Mouse (Mus musculus): ENCODE measurements at regions not wholly inside any gene's neighbourhood (a gene's known extent, or its start where the extent isn't known, plus 50 kb on each side); places are given as distances from the start of the nearest gene placed in this dataset.

- H3K36me3 ChIP-seq = no peaks in the 10 kb centered on the region
- no peaks in the 10 kb centered on the region for H3K27me3 ChIP-seq (ENCODE audit: low read depth, poor library complexity, severe bottlenecking)
- H3K9me3 ChIP-seq (replicated peaks) = no peaks in the 10 kb centered on the region
- H3K27ac ChIP-seq = no peak overlapping the region
- no peak overlapping the region for H3K4me3 ChIP-seq
- no peak for DNase-seq (ENCODE audit: low spot score)
- WGBS = 82% methylated on average over 8 of the region's 8 CpGs
- no peaks in the 10 kb centered on the region for H3K4me1 ChIP-seq
Observed at GRCm38 (mm10) chr10:67819534-67819933, 92.9 kb downstream of the Zfp365 start.

DNA sequence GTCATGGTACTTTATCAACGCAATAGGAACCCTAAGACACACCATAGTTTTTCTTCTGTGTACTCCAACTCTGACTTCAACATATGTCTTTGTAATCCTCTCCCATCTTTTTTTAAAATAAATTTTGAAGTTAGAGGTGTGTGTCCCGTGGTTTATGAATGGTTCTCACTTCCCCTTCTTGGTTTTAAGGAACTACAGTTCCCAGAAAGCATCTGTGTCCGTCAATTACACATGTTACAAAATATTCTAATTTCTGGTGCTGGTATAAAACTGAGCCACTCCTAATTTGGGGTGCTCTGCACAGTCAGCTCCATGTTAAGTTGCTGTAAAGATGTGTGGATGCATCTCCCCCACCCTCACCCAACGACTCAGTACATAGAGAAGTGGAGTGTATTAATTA, 98.6 kb downstream of the Zfp365 start:
- no peak for DNase-seq (ENCODE audit: low spot score)
- H3K27ac ChIP-seq = no peak overlapping the region
- no peak overlapping the region for H3K4me3 ChIP-seq
- no peaks in the 10 kb centered on the region for H3K9me3 ChIP-seq (replicated peaks)
- no peaks in the 10 kb centered on the region for H3K27me3 ChIP-seq (ENCODE audit: low read depth, poor library complexity, severe bottlenecking)
- no peaks in the 10 kb centered on the region for H3K36me3 ChIP-seq
- no peaks in the 10 kb centered on the region for H3K4me1 ChIP-seq
- WGBS = 85% methylated on average over 4 of the region's 4 CpGs

GRCm38 (mm10) chr10:67805131-67805530, 107.3 kb downstream of the Zfp365 start:
- no peaks in the 10 kb centered on the region for H3K36me3 ChIP-seq
- H3K4me1 ChIP-seq = no peaks in the 10 kb centered on the region; the same call in 1 of the 2 replicates
- WGBS = 40% methylated on average over 4 of the region's 4 CpGs
- no peak overlapping the region for H3K27ac ChIP-seq
- no peak for DNase-seq (ENCODE audit: low spot score)
- no peak overlapping the region for H3K4me3 ChIP-seq
- H3K9me3 ChIP-seq (replicated peaks) = no peaks in the 10 kb centered on the region
- H3K27me3 ChIP-seq (ENCODE audit: low read depth, poor library complexity, severe bottlenecking) = no peaks in the 10 kb centered on the region

DNA sequence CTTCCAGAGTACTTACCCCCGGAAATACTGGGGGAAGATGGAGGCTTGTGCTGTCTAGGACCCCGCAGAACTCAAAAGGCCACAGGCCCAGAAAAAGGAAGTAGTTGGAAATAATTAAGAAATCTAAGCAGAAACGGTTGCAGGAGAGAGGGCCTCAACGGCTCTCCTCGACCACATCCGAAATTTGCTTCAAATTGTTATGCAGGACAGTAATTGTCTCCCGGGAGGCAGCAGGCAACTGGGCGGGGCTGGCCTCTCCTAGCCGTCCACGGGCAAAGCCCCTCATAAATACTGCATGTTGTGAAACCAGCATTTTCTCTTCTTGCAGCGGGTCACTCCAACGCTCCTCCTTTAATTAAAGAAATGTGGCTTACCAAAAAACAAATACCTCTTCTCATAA, 107.8 kb downstream of the Zfp365 start:
- no peak for DNase-seq (ENCODE audit: low spot score)
- H3K27ac ChIP-seq = no peak overlapping the region
- H3K36me3 ChIP-seq = no peaks in the 10 kb centered on the region
- 58% methylated on average over 12 of the region's 12 CpGs for WGBS
- H3K4me3 ChIP-seq = no peak overlapping the region
- H3K9me3 ChIP-seq (replicated peaks) = no peaks in the 10 kb centered on the region
- H3K27me3 ChIP-seq (ENCODE audit: low read depth, poor library complexity, severe bottlenecking) = no peaks in the 10 kb centered on the region
- H3K4me1 ChIP-seq = no peaks in the 10 kb centered on the region; the same call in 1 of the 2 replicates

GRCm38 (mm10) chr10:67802156-67802555, 110.3 kb downstream of the Zfp365 start:
- Histone ChIP-seq H3K9me3 (replicated peaks) (no peaks in the 10 kb centered on the region), H3K4me3 (no peak overlapping the region)

DNA sequence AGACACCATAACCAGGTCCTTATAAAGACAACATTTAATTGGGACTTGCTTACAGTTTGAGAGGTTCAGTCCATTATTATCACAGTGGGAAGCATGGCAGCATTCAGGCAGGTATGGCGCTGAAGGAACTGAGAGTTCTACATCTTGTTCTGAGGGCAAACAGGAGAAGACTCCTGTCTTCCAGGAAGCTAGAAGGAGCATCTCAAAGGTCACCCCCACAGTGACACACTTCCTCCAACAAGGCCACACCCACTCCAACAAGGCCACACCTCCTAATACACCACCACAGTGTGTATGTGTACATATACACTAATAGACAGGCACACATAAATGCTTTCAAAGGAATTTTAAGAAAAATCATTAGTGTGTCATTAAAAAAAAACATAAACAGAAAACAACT, 110.8 kb downstream of the Zfp365 start:
- Histone ChIP-seq H3K27ac (no peak overlapping the region), H3K36me3 (no peaks in the 10 kb centered on the region), H3K9me3 (replicated peaks) (no peaks in the 10 kb centered on the region), H3K27me3 (ENCODE audit: low read depth, poor library complexity, severe bottlenecking) (no peaks in the 10 kb centered on the region), H3K4me1 (no peaks in the 10 kb centered on the region; the same call in 1 of the 2 replicates), H3K4me3 (no peak overlapping the region)
- WGBS = 100% methylated on average over 1 of the region's 1 CpGs
- no peak for DNase-seq (ENCODE audit: low spot score)

More at GRCm38 (mm10) chr10:67802156-67802555, 110.3 kb downstream of the Zfp365 start:
- Histone ChIP-seq H3K36me3 (no peaks in the 10 kb centered on the region), H3K4me1 (no peaks in the 10 kb centered on the region; the same call in 1 of the 2 replicates), H3K27ac (no peak overlapping the region), H3K27me3 (ENCODE audit: low read depth, poor library complexity, severe bottlenecking) (no peaks in the 10 kb centered on the region)
- DNase-seq (ENCODE audit: low spot score) = no peak
- 91% methylated on average over 8 of the region's 8 CpGs for WGBS

DNA sequence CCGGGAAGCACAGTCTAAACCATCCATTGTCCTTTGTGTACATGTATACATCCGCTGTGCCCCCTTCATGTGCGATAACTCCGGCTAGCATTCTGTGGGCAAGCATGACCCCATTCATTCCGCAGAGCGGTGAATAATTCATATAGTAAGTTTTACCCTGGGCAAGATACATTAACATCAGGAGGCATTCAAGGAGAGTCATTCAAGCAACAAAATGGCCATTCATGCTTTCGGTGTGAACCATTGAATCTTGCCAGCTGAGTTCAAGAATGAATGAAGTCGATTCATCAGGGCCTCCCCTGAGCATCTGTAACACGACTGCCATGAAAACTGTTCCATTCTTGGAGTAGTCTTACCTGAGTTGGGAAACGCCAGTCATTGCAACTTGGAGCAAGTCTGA, 113.5 kb downstream of the Zfp365 start:
- no peak for DNase-seq (ENCODE audit: low spot score)
- no peaks in the 10 kb centered on the region for H3K27me3 ChIP-seq (ENCODE audit: low read depth, poor library complexity, severe bottlenecking)
- no peak overlapping the region for H3K4me3 ChIP-seq
- H3K27ac ChIP-seq = no peak overlapping the region
- H3K36me3 ChIP-seq = no peaks in the 10 kb centered on the region
- WGBS = 92% methylated on average over 10 of the region's 10 CpGs
- no peaks in the 10 kb centered on the region for H3K9me3 ChIP-seq (replicated peaks)
- H3K4me1 ChIP-seq = no peaks in the 10 kb centered on the region

- no peaks in the 10 kb centered on the region for H3K4me1 ChIP-seq
- no peaks in the 10 kb centered on the region for H3K36me3 ChIP-seq
- no peak overlapping the region for H3K4me3 ChIP-seq
- H3K27ac ChIP-seq = no peak overlapping the region
- no peak for DNase-seq (ENCODE audit: low spot score)
- H3K9me3 ChIP-seq (replicated peaks) = no peaks in the 10 kb centered on the region
- WGBS = 91% methylated on average over 3 of the region's 3 CpGs
- no peaks in the 10 kb centered on the region for H3K27me3 ChIP-seq (ENCODE audit: low read depth, poor library complexity, severe bottlenecking)
Observed at GRCm38 (mm10) chr10:67793206-67793605, 119.3 kb downstream of the Zfp365 start.

DNA sequence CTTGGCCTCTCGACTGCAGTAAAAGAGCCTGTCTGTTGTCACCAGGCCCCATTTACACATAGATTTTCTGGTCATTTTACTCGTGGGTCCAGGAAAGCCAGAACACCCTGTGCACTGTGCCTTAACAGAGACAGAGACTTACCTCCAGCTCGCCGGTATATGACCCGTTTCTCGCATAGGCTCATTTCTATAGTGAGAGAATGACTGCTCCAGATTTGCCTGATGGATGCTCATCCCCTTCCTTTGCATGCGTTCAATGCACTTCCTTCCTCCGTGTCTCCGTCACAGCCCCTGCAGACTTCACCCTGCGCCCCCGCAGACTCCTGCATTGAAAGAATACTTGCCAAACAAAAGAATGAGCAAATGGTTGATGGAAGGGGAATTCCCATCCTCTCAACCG, 122.8 kb downstream of the Zfp365 start:
- no peak for DNase-seq (ENCODE audit: low spot score)
- 86% methylated on average over 12 of the region's 12 CpGs for WGBS
- no peaks in the 10 kb centered on the region for H3K9me3 ChIP-seq (replicated peaks)
- H3K4me1 ChIP-seq = no peaks in the 10 kb centered on the region
- no peaks in the 10 kb centered on the region for H3K27me3 ChIP-seq (ENCODE audit: low read depth, poor library complexity, severe bottlenecking)
- no peak overlapping the region for H3K4me3 ChIP-seq
- H3K27ac ChIP-seq = no peak overlapping the region
- no peaks in the 10 kb centered on the region for H3K36me3 ChIP-seq

DNA sequence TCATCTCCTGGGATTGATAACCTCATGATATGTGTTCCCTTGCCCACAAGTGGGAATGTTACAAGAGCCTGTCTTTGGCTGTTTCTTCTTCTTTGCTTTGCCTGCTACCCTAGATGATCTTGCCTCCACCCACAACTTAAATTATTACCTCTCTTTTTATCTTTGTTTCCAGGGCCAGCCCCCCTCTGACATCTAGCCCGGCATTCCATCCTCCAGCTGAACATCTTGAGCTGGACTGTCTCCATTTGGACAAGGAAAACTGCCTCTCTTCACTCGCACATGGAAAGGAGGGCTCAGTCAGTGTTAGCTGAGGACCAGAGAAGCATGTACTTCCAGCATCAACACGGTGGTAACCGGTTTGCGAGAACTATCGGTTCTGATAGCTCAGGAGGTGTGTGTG, 124.3 kb downstream of the Zfp365 start:
- Histone ChIP-seq H3K27ac (no peak overlapping the region), H3K36me3 (no peaks in the 10 kb centered on the region), H3K4me3 (no peak overlapping the region), H3K27me3 (ENCODE audit: low read depth, poor library complexity, severe bottlenecking) (no peaks in the 10 kb centered on the region), H3K9me3 (replicated peaks) (no peaks in the 10 kb centered on the region), H3K4me1 (no peaks in the 10 kb centered on the region)
- WGBS = 80% methylated on average over 6 of the region's 6 CpGs
- DNase-seq (ENCODE audit: low spot score) = no peak

DNA sequence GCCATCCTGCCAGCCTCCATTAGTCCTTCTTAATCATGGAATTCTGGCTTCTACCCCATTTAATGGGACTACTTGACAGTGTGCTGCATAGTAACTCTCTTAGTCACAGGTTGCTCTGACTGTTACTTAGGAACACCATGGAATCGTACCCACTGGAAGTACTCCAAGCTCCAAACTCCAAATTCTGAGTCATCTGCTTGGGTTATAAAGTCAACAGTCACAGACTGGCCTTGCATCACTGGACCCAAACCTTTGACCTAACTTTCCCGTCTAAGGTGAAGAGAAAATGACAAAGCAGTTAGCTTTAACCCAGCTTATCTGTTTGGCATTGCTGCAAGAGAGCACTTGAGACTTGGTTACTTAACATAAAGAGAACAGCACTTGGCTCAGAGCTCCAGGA, 126.9 kb downstream of the Zfp365 start:
- Histone ChIP-seq H3K36me3 (no peaks in the 10 kb centered on the region), H3K4me1 (no peaks in the 10 kb centered on the region), H3K4me3 (no peak overlapping the region), H3K9me3 (replicated peaks) (no peaks in the 10 kb centered on the region), H3K27ac (no peak overlapping the region), H3K27me3 (ENCODE audit: low read depth, poor library complexity, severe bottlenecking) (no peaks in the 10 kb centered on the region)
- 85% methylated on average over 2 of the region's 2 CpGs for WGBS
- DNase-seq (ENCODE audit: low spot score) = no peak

GRCm38 (mm10) chr10:67778341-67778740, 134.1 kb downstream of the Zfp365 start:
- H3K9me3 ChIP-seq (replicated peaks) = no peaks in the 10 kb centered on the region
- H3K27me3 ChIP-seq (ENCODE audit: low read depth, poor library complexity, severe bottlenecking) = no peaks in the 10 kb centered on the region
- H3K4me1 ChIP-seq = no peaks in the 10 kb centered on the region
- H3K36me3 ChIP-seq = no peaks in the 10 kb centered on the region
- WGBS = 88% methylated on average over 10 of the region's 10 CpGs
- no peak overlapping the region for H3K27ac ChIP-seq
- no peak overlapping the region for H3K4me3 ChIP-seq
- DNase-seq (ENCODE audit: low spot score) = no peak

DNA sequence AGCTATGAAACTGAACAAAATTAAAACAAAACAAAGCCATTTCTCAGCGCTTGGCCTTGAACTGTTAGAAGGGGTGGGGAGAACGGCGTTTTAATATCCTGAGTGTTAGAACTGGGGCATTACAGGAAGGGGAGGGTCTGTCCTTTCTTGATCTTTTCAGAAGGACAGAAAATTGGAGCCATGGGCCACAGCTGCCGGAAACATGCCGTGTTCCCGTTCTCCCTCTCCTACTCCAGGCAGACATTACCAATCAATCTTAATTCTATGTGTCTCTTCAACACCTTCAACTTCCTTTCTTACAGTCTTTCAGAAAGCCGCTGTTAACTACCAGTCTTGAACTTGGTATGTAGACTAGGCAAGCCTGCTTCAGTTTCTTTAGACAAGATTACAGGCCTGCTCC, 134.7 kb downstream of the Zfp365 start:
- H3K36me3 ChIP-seq = no peaks in the 10 kb centered on the region
- H3K4me1 ChIP-seq = no peaks in the 10 kb centered on the region
- no peaks in the 10 kb centered on the region for H3K9me3 ChIP-seq (replicated peaks)
- DNase-seq (ENCODE audit: low spot score) = no peak
- H3K27ac ChIP-seq = no peak overlapping the region
- no peak overlapping the region for H3K4me3 ChIP-seq
- 88% methylated on average over 7 of the region's 7 CpGs for WGBS
- no peaks in the 10 kb centered on the region for H3K27me3 ChIP-seq (ENCODE audit: low read depth, poor library complexity, severe bottlenecking)

GRCm38 (mm10) chr10:67776851-67777250, 135.6 kb downstream of the Zfp365 start:
- Histone ChIP-seq H3K27ac (no peak overlapping the region), H3K36me3 (no peaks in the 10 kb centered on the region), H3K9me3 (replicated peaks) (no peaks in the 10 kb centered on the region), H3K4me1 (no peaks in the 10 kb centered on the region), H3K4me3 (no peak overlapping the region), H3K27me3 (ENCODE audit: low read depth, poor library complexity, severe bottlenecking) (no peaks in the 10 kb centered on the region)
- no peak for DNase-seq (ENCODE audit: low spot score)
- 94% methylated on average over 9 of the region's 9 CpGs for WGBS

Data from limb, embryonic 10.5 days (tissue).